Mouse (Mus musculus): ENCODE measurements around the gene Otoa.

DNA sequence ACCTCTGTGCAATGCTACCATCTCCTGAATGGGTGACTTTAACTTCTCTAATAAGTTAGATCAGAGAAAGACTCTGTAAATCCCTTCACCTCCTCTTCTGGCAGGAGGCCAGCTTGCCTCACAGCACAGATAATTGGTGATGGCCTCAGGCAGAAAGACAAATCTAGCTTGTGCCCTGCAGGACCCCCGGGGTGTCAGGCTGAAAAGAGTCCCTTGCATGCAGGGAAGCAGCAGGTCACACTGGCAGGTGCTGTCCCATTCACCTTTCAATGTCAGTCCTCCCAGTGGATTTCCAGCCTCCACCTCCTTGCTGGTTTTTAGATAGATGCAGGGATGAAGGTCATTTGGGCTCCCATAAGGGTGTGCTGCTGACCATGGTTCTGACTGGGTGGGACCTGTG, 84.2 kb downstream of the Otoa start:
- no peak for TF ChIP-seq CTCF (IDR thresholded peaks at IDR 0.05; ENCODE audit: borderline replicate concordance, control insufficient read depth, extremely low read depth, insufficient read depth, low read length, poor library complexity)
- TF ChIP-seq POLR2A (IDR thresholded peaks at IDR 0.05; ENCODE audit: control insufficient read depth, extremely low read depth, insufficient read depth, low read length, poor library complexity) = no peak
